Mouse (Mus musculus) kidney, embryonic 15.5 days (tissue): ENCODE measurements around the gene Gabra5. TPM values are rescaled to one million over a fixed set of nuclear protein-coding genes. Genes with fewer than 3 reads are reported as not detected.

ENCODE experiments used
- ATAC-seq: fragments of 200-750 bp; cut with Nextera tagmentation; replicated peaks from 2 replicates; pipeline ENCODE4 v1.8.0; 2017; ENCODE audit warnings: moderate TSS enrichment; ENCODE audit not compliant: low FRiP score
- H3K27ac ChIP-seq: fragments of 300-500 bp; sonication (generic); 2 replicates; pipeline ENCODE4 v1.5.1; 2015; ENCODE audit warnings: mild to moderate bottlenecking, inconsistent platforms
- H3K27me3 ChIP-seq: fragments of 300-500 bp; sonication (generic); 2 replicates; pipeline ENCODE4 v1.6.1; 2015; ENCODE audit warnings: inconsistent platforms
- H3K36me3 ChIP-seq: fragments of 300-500 bp; sonication (generic); 2 replicates; pipeline ENCODE4 v1.6.1; 2015; ENCODE audit warnings: inconsistent platforms
- H3K4me1 ChIP-seq: fragments of 300-500 bp; sonication (generic); 2 replicates; pipeline ENCODE4 v1.6.1; 2015; ENCODE audit warnings: inconsistent platforms
- H3K4me2 ChIP-seq: fragments of 300-500 bp; sonication (generic); 2 replicates; pipeline ENCODE4 v1.6.1; 2015; ENCODE audit warnings: moderate library complexity, mild to moderate bottlenecking, inconsistent platforms
- H3K4me3 ChIP-seq: fragments of 300-500 bp; sonication (generic); replicated peaks from 2 replicates; pipeline ENCODE4 v1.5.1; 2015; ENCODE audit warnings: mild to moderate bottlenecking, inconsistent platforms
- H3K9ac ChIP-seq: fragments of 300-500 bp; sonication (generic); 2 replicates; pipeline ENCODE4 v1.6.1; 2015; ENCODE audit warnings: mild to moderate bottlenecking, inconsistent platforms
- H3K9me3 ChIP-seq: fragments of 300-500 bp; sonication (generic); replicated peaks from 2 replicates; pipeline ENCODE4 v1.6.1; 2016; ENCODE audit warnings: inconsistent platforms
- WGBS: fragments of 180-500 bp; shearing (Covaris S2); methylation state at CpG from one replicate; pipeline ENCODE4 v1.1.7; 2015; ENCODE audit warnings: mixed read lengths; 5-methylcytosine and 5-hydroxymethylcytosine counted together
- polyA plus RNA-seq: library from polyadenylated mRNA; unstranded; fragments of >200 nt; fragmentation: Nextera tagmentation; extraction: Ambion mirVana; gene quantifications from 2 replicates; pipeline ENCODE4 v1.2.1, GENCODE M21; 2015

The Gabra5 gene
- polyA plus RNA-seq, 1 experiment from 2014 or later = 0.29 TPM

DNA sequence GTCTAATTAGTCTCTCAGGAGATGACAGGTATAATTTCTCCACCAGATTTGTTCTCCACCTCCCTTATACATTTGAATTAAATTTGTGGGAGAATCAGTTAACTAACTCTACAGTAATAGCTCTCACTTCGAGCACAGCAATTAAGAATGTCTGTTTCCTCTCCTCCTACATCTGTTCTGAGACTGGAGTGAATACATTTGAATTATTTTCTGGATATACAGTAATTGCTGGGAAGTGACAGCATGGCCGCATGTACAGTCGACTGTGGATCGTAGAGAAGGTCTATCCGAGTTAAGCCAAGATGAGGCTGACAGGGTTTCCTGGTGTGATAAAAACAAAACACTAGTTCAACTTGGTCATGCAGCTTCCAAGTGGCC, 143.9 kb downstream of the Gabra5 start:
- H3K9me3 ChIP-seq = no peaks in the 10 kb centered on the region
- H3K4me1 ChIP-seq = no peaks in the 10 kb centered on the region
- no peak overlapping the region for H3K27ac ChIP-seq
- 86% methylated on average over 5 of the region's 5 CpGs for WGBS
- H3K4me3 ChIP-seq = no peak overlapping the region
- H3K36me3 ChIP-seq = no peaks in the 10 kb centered on the region
- ATAC-seq = no peak
- no peaks in the 10 kb centered on the region for H3K27me3 ChIP-seq
- H3K9ac ChIP-seq = no peak overlapping the region
- no peak overlapping the region for H3K4me2 ChIP-seq

DNA sequence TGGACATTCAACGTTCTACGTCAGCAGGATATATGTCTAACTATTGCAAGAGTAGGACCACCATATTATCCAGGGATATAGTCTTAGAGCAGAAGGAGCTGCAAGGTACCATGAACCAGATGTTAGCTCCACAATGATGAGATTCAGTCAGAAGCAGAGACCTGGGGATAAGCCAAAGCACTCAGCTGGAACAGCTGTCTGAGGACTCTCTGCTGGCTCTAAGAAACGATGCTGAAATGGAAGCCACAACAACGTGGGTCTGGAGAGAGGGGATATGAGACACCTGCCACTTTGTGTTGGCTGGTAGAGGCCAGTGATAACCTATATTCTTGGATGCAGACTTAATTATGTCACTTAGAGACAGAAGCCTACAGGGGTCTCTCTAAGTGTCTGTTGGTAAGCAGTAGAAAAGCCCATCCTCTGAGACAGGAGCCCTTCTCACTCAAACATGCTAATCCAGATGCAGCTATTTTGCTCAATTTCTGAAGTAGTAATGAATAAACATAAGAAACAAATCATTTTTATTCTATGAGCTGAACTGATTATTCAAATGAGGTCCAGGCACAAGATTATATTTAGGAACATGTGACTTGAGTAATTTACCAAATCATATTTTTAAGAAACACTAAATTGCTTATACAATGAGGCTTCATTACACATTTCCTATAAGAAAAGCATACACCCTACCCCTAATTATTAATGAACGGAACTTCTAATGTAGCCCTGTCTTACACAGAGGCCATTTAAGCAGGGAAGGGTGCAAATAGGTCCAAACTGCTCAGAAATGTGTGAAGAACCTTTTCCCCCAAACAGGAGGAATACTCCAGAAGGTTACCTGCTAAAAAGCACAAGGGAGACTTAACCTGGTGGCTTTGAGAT, 144.5 kb downstream of the Gabra5 start:
- 71% methylated on average over 5 of the region's 5 CpGs for WGBS
- Histone ChIP-seq H3K9ac (no peak overlapping the region), H3K27ac (no peak overlapping the region)

DNA sequence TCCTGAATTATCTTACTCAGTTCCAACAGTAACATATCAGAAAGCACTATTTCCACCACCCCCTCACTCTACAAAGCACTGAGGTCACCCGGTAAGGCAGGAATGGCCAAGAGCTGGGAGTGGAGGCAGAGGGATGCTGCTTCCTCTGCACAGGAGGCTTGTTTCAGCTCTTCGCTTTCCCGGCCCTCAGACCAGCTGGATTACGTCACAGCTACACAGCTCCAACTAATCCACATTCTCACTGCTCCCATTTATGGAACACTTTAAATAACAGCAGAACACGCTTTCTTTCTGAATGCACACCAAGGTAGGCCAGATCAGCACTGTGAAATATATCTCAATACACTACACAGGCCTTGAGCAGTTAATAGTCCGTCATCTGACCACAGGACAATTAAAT, 146.0 kb downstream of the Gabra5 start:
- ATAC-seq = 0 out of 2 replicates have a peak, but pooled peaks have one; percentile 12
- no peaks in the 10 kb centered on the region for H3K4me1 ChIP-seq
- 50% methylated on average over 6 of the region's 6 CpGs for WGBS

More for the DNA sequence above, 144.5 kb downstream of the Gabra5 start:
- no peaks in the 10 kb centered on the region for H3K4me1 ChIP-seq
- H3K9me3 ChIP-seq = no peaks in the 10 kb centered on the region
- H3K4me2 ChIP-seq = no peak overlapping the region
- ATAC-seq = no peak
- H3K4me3 ChIP-seq = no peak overlapping the region
- H3K36me3 ChIP-seq = no peaks in the 10 kb centered on the region
- H3K27me3 ChIP-seq = no peaks in the 10 kb centered on the region

DNA sequence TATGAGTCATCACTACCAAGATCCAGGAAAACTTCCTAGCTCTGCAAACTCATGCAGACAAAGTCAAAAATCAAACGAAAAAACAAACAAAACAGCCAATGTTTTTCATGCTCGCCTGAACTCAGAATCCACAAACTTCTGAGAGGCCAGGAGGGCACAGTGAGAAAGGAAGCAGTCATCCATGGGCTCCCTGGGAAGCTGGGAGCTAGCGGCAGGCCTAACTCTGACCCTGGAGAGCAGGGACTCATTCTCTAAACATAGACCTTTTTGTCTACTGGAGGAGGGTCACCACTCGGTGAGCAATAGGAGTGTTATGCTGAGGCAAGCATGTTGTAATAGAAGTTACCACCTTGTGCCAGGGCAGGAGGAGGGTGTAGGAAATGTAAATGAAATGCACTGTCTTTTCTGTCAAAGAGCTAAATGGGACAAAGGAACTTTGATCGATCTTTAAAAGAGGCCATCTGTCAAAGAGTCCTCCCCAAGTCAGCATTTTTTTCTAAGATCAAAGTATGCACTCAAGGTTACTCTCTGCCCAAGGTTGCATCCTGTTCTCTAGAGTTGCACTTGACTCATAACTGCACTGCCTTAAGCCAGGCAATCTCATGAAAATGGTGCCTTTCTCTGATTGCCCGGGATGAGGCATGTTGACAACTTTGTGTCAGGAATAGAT, 151.9 kb downstream of the Gabra5 start:
- no peaks in the 10 kb centered on the region for H3K4me1 ChIP-seq
- H3K4me2 ChIP-seq = no peak overlapping the region
- whole genome bisulfite sequencing = 50% methylated on average over 6 of the region's 6 CpGs
- H3K9me3 ChIP-seq = no peaks in the 10 kb centered on the region
- no peak overlapping the region for H3K4me3 ChIP-seq
- no peak overlapping the region for H3K9ac ChIP-seq
- ATAC-seq = no peak
- no peaks in the 10 kb centered on the region for H3K36me3 ChIP-seq
- H3K27me3 ChIP-seq = no peaks in the 10 kb centered on the region
- no peak overlapping the region for H3K27ac ChIP-seq

More for the DNA sequence above, 146.0 kb downstream of the Gabra5 start:
- Histone ChIP-seq H3K27ac (no peak overlapping the region), H3K9me3 (no peaks in the 10 kb centered on the region), H3K9ac (no peak overlapping the region), H3K36me3 (no peaks in the 10 kb centered on the region), H3K4me2 (no peak overlapping the region), H3K4me3 (no peak overlapping the region), H3K27me3 (no peaks in the 10 kb centered on the region)

Other genes starting within 250 kb of the Gabra5 start
- 0.36 and 0.69 TPM in 2 replicates for gene Gabrg3, start 122.9 kb downstream of the Gabra5 start, polyA plus RNA-seq
- 1.1 and 1.8 TPM in 2 replicates for gene Gabrb3, start 90.4 kb downstream of the Gabra5 start, polyA plus RNA-seq